Mouse (Mus musculus): ENCODE measurements at regions not wholly inside any gene's neighbourhood (a gene's known extent, or its start where the extent isn't known, plus 50 kb on each side); places are given as distances from the start of the nearest gene placed in this dataset.

GRCm38 (mm10) chr16:44625871-44626293 is 67.2 kb upstream of the Boc start:
- Histone ChIP-seq H3K27ac (replicated peaks) (0 out of 2 replicates have a peak overlapping the region, but pooled peaks have one; percentile 13), H3K4me2 (no peak overlapping the region), H3K4me3 (no peak overlapping the region), H3K4me1 (replicated peaks) (peaks cover 25% of the 10 kb centered on the region), H3K27me3 (no peaks in the 10 kb centered on the region), H3K36me3 (no peaks in the 10 kb centered on the region), H3K9me3 (no peaks in the 10 kb centered on the region), H3K9ac (no peak overlapping the region)
- WGBS, result 77% methylated on average over 3 of the region's 3 CpGs
- no peak for ATAC-seq (ENCODE audit: low read depth)

- no peak overlapping the region for H3K4me2 ChIP-seq
- no peak overlapping the region for H3K4me3 ChIP-seq
- WGBS, result 43% methylated on average over 6 of the region's 6 CpGs
- no peaks in the 10 kb centered on the region for H3K27me3 ChIP-seq
- ATAC-seq (ENCODE audit: low read depth), result no peak; the same call in 1 of the 2 replicates
- peak overlapping the region; percentile 13 for H3K27ac ChIP-seq (replicated peaks)
- no peak overlapping the region for H3K9ac ChIP-seq
- peaks cover 18% of the 10 kb centered on the region for H3K4me1 ChIP-seq (replicated peaks)
- H3K36me3 ChIP-seq, result no peaks in the 10 kb centered on the region
- H3K9me3 ChIP-seq, result no peaks in the 10 kb centered on the region
Observed at GRCm38 (mm10) chr16:44625108-44625616, 66.5 kb upstream of the Boc start.

DNA sequence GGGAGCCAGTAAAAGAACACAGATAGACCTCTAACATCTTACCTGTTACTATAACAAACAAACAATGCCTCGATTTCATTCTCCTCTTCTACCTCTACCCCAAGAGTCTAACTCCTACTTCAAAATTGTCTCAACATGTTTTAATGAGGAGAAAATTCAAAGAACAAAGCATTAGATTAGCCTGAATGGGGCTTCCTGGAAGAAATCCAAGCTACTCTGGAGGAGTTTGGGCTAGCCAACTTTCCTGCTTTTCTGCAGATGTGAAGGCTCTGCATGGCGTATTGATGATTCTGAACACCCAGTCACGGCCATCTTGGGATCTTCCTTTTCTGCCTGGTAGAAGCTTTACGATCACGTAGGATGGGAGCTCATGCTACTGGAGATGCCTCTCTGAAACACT is 62.9 kb upstream of the Boc start:
- Histone ChIP-seq H3K27me3 (no peaks in the 10 kb centered on the region), H3K9me3 (no peaks in the 10 kb centered on the region), H3K4me3 (no peak overlapping the region), H3K4me2 (no peak overlapping the region), H3K27ac (replicated peaks) (no peak overlapping the region), H3K4me1 (replicated peaks) (peaks cover 16% of the 10 kb centered on the region), H3K9ac (no peak overlapping the region), H3K36me3 (no peaks in the 10 kb centered on the region)
- 91% methylated on average over 5 of the region's 5 CpGs for WGBS
- no peak for ATAC-seq (ENCODE audit: low read depth)

DNA sequence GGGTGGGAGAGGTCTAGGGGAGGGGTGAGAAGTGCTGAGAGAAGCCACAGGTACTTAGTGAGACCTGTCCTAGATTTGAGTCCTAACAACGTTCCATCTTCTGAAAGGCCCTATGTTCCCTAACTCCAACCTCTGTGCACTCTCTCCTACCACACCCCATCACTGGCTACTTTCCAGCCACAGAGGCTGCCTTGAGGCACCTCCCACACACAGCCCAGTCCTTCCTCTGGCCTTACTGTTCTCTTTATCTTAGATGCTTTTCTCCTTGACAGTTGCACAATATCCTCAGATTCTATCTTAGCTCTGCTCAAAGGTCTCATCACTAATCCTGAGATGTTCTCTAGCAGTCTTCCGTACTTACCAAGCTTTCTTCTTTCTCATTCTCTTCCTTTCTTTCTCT is 61.8 kb upstream of the Boc start:
- no peak overlapping the region for H3K4me2 ChIP-seq
- H3K4me3 ChIP-seq, result no peak overlapping the region
- no peaks in the 10 kb centered on the region for H3K9me3 ChIP-seq
- ATAC-seq (ENCODE audit: low read depth), result no peak
- no peak overlapping the region for H3K27ac ChIP-seq (replicated peaks)
- H3K36me3 ChIP-seq, result no peaks in the 10 kb centered on the region
- H3K4me1 ChIP-seq (replicated peaks), result peaks cover 23% of the 10 kb centered on the region
- H3K27me3 ChIP-seq, result no peaks in the 10 kb centered on the region
- no peak overlapping the region for H3K9ac ChIP-seq
- WGBS, result 97% methylated on average over 2 of the region's 2 CpGs

DNA sequence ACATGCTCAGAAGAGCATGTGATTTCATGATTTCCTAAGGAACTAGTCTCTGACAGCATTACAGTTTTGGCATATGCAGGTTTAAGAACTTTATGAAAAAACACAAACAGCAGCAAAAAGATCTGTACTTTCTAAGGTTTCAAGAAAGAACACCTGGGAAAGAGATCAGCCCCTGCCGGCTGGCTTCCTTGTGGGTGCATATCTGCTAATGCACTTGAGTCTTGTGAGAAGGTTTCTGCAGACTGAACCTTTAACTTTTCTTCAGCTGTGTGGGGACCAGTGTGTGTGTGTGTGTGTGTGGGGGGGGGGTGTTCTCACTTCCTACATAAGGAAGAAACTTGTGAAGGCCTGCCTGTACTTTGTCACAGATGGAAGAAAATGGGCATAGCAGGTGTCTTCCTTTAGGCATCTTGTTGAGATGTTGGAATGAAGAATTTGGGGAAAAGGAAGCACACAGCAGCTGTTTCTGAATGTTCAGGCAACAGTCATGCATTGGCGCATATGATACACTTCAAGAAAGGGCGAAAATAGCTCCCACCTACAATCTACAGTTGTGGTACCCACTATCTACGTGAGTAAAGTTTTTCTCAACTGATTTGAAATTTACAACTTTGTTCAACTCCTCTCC is 60.9 kb upstream of the Boc start:
- Histone ChIP-seq H3K4me3 (no peak overlapping the region), H3K9me3 (no peaks in the 10 kb centered on the region), H3K9ac (no peak overlapping the region), H3K27ac (replicated peaks) (no peak overlapping the region), H3K4me2 (no peak overlapping the region), H3K4me1 (replicated peaks) (peaks cover 24% of the 10 kb centered on the region), H3K27me3 (no peaks in the 10 kb centered on the region), H3K36me3 (no peaks in the 10 kb centered on the region)
- 87% methylated on average over 4 of the region's 4 CpGs for WGBS
- ATAC-seq (ENCODE audit: low read depth), result no peak

DNA sequence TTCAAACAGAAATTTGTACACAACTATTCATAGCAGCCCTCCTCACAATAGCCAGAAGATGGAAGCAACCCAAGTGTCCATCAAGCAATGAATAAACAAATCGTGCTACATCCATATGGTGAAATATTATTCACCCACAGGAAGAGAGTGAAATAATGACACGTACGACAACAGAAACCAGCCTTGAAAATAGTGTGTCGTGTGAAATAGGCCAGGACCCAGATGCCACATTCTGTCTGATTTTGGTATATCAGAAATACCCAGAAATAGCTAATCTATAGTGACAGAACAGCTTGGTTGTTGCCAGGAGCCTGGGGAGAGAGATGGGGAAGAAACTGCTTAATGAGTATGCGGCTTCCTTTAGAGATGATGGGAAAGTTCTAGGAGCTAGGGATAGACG is 58.3 kb upstream of the Boc start:
- Histone ChIP-seq H3K9ac (no peak overlapping the region), H3K4me1 (replicated peaks) (peaks cover 24% of the 10 kb centered on the region), H3K36me3 (no peaks in the 10 kb centered on the region), H3K4me3 (no peak overlapping the region), H3K27ac (replicated peaks) (no peak overlapping the region; the same call in 1 of the 2 replicates), H3K27me3 (no peaks in the 10 kb centered on the region), H3K4me2 (no peak overlapping the region), H3K9me3 (no peaks in the 10 kb centered on the region)
- WGBS, result 81% methylated on average over 6 of the region's 6 CpGs
- no peak for ATAC-seq (ENCODE audit: low read depth)

DNA sequence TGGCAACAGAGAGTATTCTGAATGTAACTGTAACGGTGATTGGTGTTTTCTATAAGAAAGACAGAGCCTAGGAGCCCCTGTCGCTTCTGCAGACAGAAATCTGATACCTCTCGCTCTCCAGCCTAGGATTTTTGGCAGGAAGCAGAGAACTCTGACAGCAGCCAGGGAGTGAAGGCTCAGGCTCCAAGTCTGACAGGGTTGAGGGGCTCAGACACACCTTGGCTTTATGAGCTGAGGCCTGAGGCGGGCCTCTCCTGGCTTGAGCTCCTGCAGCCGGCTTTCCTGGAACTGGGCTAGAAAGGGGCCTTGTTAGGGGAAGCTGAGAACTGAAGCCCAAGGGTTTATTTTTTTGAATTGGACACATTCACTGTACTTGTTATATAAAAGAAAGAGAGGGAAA is 57.7 kb upstream of the Boc start:
- 26% methylated on average over 5 of the region's 5 CpGs for WGBS
- Histone ChIP-seq H3K27me3 (no peaks in the 10 kb centered on the region), H3K36me3 (no peaks in the 10 kb centered on the region), H3K4me1 (replicated peaks) (peaks cover 24% of the 10 kb centered on the region), H3K4me3 (no peak overlapping the region), H3K9me3 (no peaks in the 10 kb centered on the region), H3K9ac (peak overlapping the region; percentile 17; the same call in 1 of the 2 replicates), H3K4me2 (no peak overlapping the region), H3K27ac (replicated peaks) (peak overlapping the region; percentile 79)
- ATAC-seq (ENCODE audit: low read depth), result peak; percentile 77

GRCm38 (mm10) chr16:44615878-44616206 is 57.1 kb upstream of the Boc start:
- Histone ChIP-seq H3K4me2 (no peak overlapping the region), H3K4me3 (no peak overlapping the region), H3K36me3 (no peaks in the 10 kb centered on the region), H3K27me3 (no peaks in the 10 kb centered on the region), H3K4me1 (replicated peaks) (peaks cover 24% of the 10 kb centered on the region), H3K9me3 (no peaks in the 10 kb centered on the region), H3K27ac (replicated peaks) (peak overlapping the region; percentile 79), H3K9ac (peak overlapping the region; percentile 17; the same call in 1 of the 2 replicates)
- 10% methylated on average over 3 of the region's 3 CpGs for WGBS
- ATAC-seq (ENCODE audit: low read depth), result peak; percentile 91

DNA sequence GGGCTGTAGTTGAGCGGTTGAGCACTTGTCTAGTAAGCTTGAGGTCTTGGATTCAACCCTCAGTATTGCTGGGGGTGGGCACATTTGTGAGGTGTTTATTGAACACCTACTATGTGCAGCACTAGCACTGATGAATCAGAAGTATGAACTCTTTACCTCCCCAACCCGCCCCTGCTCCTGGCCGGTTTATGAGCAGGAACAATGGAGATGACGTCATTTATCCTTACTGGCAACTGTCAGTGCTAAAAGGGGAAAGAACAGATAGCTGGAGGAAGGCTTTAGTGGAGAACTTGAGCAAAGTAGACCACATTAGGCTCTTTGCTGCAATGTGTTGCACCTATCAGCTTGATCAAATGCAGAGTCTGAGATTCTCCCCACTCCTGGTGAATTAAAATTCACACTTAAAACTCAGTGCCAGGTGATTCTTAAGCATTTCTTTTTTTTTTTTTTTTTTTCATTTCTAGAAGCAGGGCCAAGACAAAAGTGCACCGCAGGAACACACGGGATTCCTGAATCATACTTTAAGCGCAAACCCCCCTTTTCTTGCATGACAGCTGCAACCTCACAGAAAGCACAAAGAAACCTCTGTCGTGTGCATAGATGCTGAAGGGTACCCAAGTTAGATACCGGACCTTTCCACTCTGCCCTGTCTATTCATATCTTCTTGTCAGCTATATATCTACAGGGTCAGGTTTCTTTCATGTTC is 56.6 kb upstream of the Boc start:
- H3K4me2 ChIP-seq, result no peak overlapping the region
- ATAC-seq (ENCODE audit: low read depth), result no peak
- peaks cover 24% of the 10 kb centered on the region for H3K4me1 ChIP-seq (replicated peaks)
- H3K9me3 ChIP-seq, result no peaks in the 10 kb centered on the region
- peak overlapping the region; percentile 79 for H3K27ac ChIP-seq (replicated peaks)
- no peaks in the 10 kb centered on the region for H3K36me3 ChIP-seq
- no peaks in the 10 kb centered on the region for H3K27me3 ChIP-seq
- H3K9ac ChIP-seq, result no peak overlapping the region; the same call in 1 of the 2 replicates
- WGBS, result 35% methylated on average over 9 of the region's 9 CpGs
- no peak overlapping the region for H3K4me3 ChIP-seq

DNA sequence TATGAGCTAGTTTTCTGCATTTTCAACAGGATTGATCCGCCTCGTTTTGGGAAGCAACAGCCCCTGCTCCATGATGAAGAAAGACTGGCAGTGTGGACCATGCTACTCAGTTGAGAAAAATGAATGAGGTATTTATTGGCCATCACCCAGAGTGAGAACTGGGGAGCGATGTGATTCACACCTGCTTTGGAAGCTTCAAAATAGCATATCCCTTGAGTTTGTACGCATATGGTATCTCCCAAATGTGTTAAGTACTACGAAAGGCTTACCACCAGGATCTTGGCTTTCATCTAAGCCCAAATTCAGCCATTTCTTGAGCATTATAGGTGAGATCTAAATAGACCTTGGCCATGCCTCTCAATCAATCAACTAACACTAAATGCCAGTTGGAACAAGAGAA is 55.5 kb upstream of the Boc start:
- no peaks in the 10 kb centered on the region for H3K27me3 ChIP-seq
- WGBS, result 91% methylated on average over 5 of the region's 5 CpGs
- H3K9me3 ChIP-seq, result no peaks in the 10 kb centered on the region
- H3K36me3 ChIP-seq, result no peaks in the 10 kb centered on the region
- no peak overlapping the region for H3K4me3 ChIP-seq
- no peak overlapping the region for H3K4me2 ChIP-seq
- no peak for ATAC-seq (ENCODE audit: low read depth)
- no peak overlapping the region for H3K27ac ChIP-seq (replicated peaks)
- peaks cover 24% of the 10 kb centered on the region for H3K4me1 ChIP-seq (replicated peaks)
- no peak overlapping the region for H3K9ac ChIP-seq

DNA sequence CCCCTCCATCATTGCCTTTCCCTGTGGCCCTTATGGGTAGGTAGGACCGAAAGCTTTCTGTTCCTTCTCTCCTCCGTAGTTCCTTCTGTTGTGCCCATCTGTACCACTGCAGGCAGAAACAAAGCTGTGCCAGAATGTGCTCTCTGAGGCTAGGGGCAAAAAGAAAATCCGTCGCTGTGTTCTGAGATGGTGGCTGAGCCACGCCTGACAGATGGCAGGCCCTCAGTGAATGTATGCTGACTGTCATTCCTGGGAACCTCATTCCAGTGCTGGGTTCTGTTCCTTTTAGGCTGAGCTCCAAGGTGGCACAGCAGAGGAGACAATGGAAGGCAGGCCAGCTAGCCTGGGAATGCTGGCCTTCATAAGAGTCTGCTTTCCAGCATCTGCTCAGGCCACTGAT is 54.0 kb upstream of the Boc start:
- Histone ChIP-seq H3K4me2 (no peak overlapping the region), H3K27me3 (no peaks in the 10 kb centered on the region), H3K4me1 (replicated peaks) (peaks cover 24% of the 10 kb centered on the region), H3K27ac (replicated peaks) (no peak overlapping the region), H3K36me3 (no peaks in the 10 kb centered on the region), H3K9me3 (no peaks in the 10 kb centered on the region), H3K4me3 (no peak overlapping the region), H3K9ac (no peak overlapping the region)
- 54% methylated on average over 5 of the region's 5 CpGs for whole genome bisulfite sequencing
- no peak; the same call in 1 of the 2 replicates for ATAC-seq (ENCODE audit: low read depth)

- WGBS, result 88% methylated on average over 6 of the region's 6 CpGs
- Histone ChIP-seq H3K9me3 (no peaks in the 10 kb centered on the region), H3K4me1 (replicated peaks) (peaks cover 16% of the 10 kb centered on the region), H3K9ac (no peak overlapping the region), H3K27me3 (no peaks in the 10 kb centered on the region), H3K36me3 (no peaks in the 10 kb centered on the region), H3K4me3 (no peak overlapping the region), H3K4me2 (no peak overlapping the region), H3K27ac (replicated peaks) (no peak overlapping the region)
- no peak for ATAC-seq (ENCODE audit: low read depth)
Observed at GRCm38 (mm10) chr16:44611525-44611924, 52.8 kb upstream of the Boc start.
